Mouse (Mus musculus) liver, adult (tissue): ENCODE measurements around the gene Hspa14.

Source experiments
- GATA4 ChIP-seq: IDR thresholded peaks from 2 replicates; pipeline ENCODE4 v1.6.1; 2014; ENCODE audit warnings: mild to moderate bottlenecking, low read length; ENCODE audit not compliant: insufficient replicate concordance

Hspa14 gene

GRCm38 (mm10) chr2:3473891-3474290 is 38.7 kb downstream of the Hspa14 start:
- TF ChIP-seq GATA4: no peak

- no peak for TF ChIP-seq GATA4
Observed at GRCm38 (mm10) chr2:3456590-3456989, 56.0 kb downstream of the Hspa14 start.

- no peak for TF ChIP-seq GATA4
Observed at GRCm38 (mm10) chr2:3453096-3453495, 59.5 kb downstream of the Hspa14 start.

GRCm38 (mm10) chr2:3449431-3449830 is 63.2 kb downstream of the Hspa14 start:
- TF ChIP-seq GATA4: no peak

GRCm38 (mm10) chr2:3445984-3446383 is 66.6 kb downstream of the Hspa14 start:
- no peak for TF ChIP-seq GATA4

GRCm38 (mm10) chr2:3444206-3444605 is 68.4 kb downstream of the Hspa14 start:
- TF ChIP-seq GATA4: no peak
